8 mouse cellular contexts compared by ENCODE assay signal in the genomic region with DNA sequence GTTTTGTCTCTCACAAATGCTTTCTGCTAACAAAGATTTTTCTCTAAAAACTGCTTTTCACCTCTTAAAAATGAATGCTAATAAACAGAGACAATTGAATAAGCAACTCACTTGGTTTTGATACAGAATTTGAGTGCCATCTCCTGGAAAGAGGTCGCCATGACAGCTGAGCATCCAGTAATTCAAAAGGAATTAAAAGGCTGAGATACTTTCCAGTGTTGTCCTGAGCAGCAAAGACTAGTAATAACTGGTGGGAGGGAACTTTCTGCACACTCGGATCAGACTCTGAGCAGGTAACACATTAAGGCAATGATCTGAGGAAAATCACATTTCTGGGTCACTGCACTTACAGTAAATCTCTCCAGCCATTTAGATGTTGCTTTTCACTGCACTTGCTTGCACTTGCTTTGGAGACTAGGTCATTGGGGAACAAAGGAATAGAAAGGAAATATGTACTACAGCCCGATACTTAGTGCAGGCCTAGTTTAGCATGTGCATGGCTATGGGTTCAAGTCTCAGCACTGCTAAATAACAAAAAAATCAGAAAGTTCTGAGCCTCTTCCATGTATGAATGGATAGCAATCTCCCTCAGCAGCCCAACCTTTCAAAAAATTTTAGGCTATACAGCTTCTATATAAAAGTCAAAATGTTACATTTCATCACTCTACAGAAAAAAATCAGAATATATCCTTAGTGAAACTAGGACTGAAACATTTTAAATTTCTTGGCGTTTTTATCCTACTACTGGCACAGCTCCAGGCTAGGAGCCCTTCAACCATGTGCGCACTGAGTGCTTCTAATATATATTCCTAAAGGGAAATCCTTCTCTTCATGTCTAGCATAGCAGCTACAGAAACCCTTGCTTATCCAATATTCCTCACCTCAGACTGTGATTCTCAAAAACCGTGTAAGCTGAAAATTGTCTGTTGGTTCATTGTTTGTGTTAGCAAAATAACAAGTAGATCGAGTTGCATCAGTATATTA.
DNase-seq lines count a peak whose midpoint lies in the region; ATAC-seq and TF ChIP-seq lines count a peak whose summit lies in the region.

No protein-coding gene starts in this region.

- intact Hi-C loops in heart, adult 2 months (cut with DNase I): no loop called here

- no peak for TF ChIP-seq POLR2A in heart, adult 2 months (IDR thresholded peaks at IDR 0.05; ENCODE audit: insufficient read depth, low read depth, low read length)
- TF ChIP-seq POLR2A in thymus, adult 2 months (IDR thresholded peaks at IDR 0.05; ENCODE audit: control insufficient read depth, extremely low read depth, insufficient read depth, low read length, poor library complexity): no peak

- no peak for ATAC-seq in heart, embryonic 11.5 days (replicated peaks; ENCODE audit: insufficient number of reproducible peaks, low FRiP score, low TSS enrichment)
- ATAC-seq in hindbrain, embryonic 13.5 days (ENCODE audit: low FRiP score): peak; percentile 64

- no peak overlapping the region for H3K4me2 ChIP-seq in heart, embryonic 11.5 days
- H3K4me2 ChIP-seq in hindbrain, embryonic 13.5 days: no peak overlapping the region

- H3K4me3 ChIP-seq in heart, adult 2 months: no peak overlapping the region
- no peak overlapping the region for H3K4me3 ChIP-seq in heart, embryonic 11.5 days (ENCODE audit: low read depth, low read length)
- no peak overlapping the region for H3K4me3 ChIP-seq in hindbrain, embryonic 13.5 days
- H3K4me3 ChIP-seq in thymus, adult 2 months (ENCODE audit: control insufficient read depth, insufficient read depth, low read length): no peak overlapping the region

- TF ChIP-seq CTCF in heart, adult 2 months (IDR thresholded peaks at IDR 0.05): peak; percentile 31
- TF ChIP-seq CTCF in thymus, adult 2 months (IDR thresholded peaks at IDR 0.05; ENCODE audit: borderline replicate concordance, control insufficient read depth, extremely low read depth, insufficient read depth, low read length, poor library complexity): no peak

- no peak for TF ChIP-seq EP300 in heart, adult 2 months (IDR thresholded peaks at IDR 0.05; ENCODE audit: insufficient read depth, low read depth, low read length)

- H3K9ac ChIP-seq in heart, adult 2 months (ENCODE audit: low read depth, low read length): no peak overlapping the region
- H3K9ac ChIP-seq in heart, embryonic 11.5 days (ENCODE audit: low read depth, low read length): no peak overlapping the region
- no peak overlapping the region for H3K9ac ChIP-seq in hindbrain, embryonic 13.5 days

- no peak overlapping the region for H3K27ac ChIP-seq in heart, adult 2 months
- H3K27ac ChIP-seq in heart, embryonic 11.5 days (ENCODE audit: low read depth, low read length): no peak overlapping the region
- peak overlapping the region; percentile 67 for H3K27ac ChIP-seq in hindbrain, embryonic 13.5 days
- no peak overlapping the region for H3K27ac ChIP-seq in thymus, adult 2 months (ENCODE audit: control insufficient read depth, insufficient read depth, low read length)

- WGBS in heart, adult 2 months: 49% methylated on average over 7 of the region's 7 CpGs
- WGBS in heart, embryonic 11.5 days (ENCODE audit: insufficient replicate concordance): 55% methylated on average over 7 of the region's 7 CpGs
- WGBS in hindbrain, embryonic 13.5 days: 53% methylated on average over 7 of the region's 7 CpGs
- 67% methylated on average over 7 of the region's 7 CpGs for WGBS in thymus, adult 2 months

- no peaks in the 10 kb centered on the region for H3K36me3 ChIP-seq in heart, adult 2 months (ENCODE audit: control insufficient read depth, insufficient read depth, low read length)
- H3K36me3 ChIP-seq in heart, embryonic 11.5 days (ENCODE audit: control insufficient read depth, insufficient read depth, low read length): no peaks in the 10 kb centered on the region
- H3K36me3 ChIP-seq in hindbrain, embryonic 13.5 days: no peaks in the 10 kb centered on the region
- no peaks in the 10 kb centered on the region for H3K36me3 ChIP-seq in thymus, adult 2 months (ENCODE audit: control insufficient read depth, insufficient read depth, low read length)

- H3K27me3 ChIP-seq in heart, adult 2 months (ENCODE audit: control insufficient read depth, insufficient read depth, low read length): no peaks in the 10 kb centered on the region
- no peaks in the 10 kb centered on the region for H3K27me3 ChIP-seq in heart, embryonic 11.5 days (ENCODE audit: control insufficient read depth, insufficient read depth, low read length)
- no peaks in the 10 kb centered on the region for H3K27me3 ChIP-seq in hindbrain, embryonic 13.5 days
- no peaks in the 10 kb centered on the region for H3K27me3 ChIP-seq in thymus, adult 2 months (ENCODE audit: control insufficient read depth, insufficient read depth, low read length)

- H3K9me3 ChIP-seq in heart, embryonic 11.5 days (replicated peaks; ENCODE audit: control insufficient read depth, low read length): no peaks in the 10 kb centered on the region
- no peaks in the 10 kb centered on the region for H3K9me3 ChIP-seq in hindbrain, embryonic 13.5 days

- H3K4me1 ChIP-seq in heart, adult 2 months (ENCODE audit: control insufficient read depth, insufficient read depth, low read length): no peaks in the 10 kb centered on the region
- H3K4me1 ChIP-seq in heart, embryonic 11.5 days (ENCODE audit: control insufficient read depth, insufficient read depth, low read length): no peaks in the 10 kb centered on the region
- peaks cover 11% of the 10 kb centered on the region; the same call in 1 of the 2 replicates for H3K4me1 ChIP-seq in hindbrain, embryonic 13.5 days (replicated peaks)
- no peaks in the 10 kb centered on the region for H3K4me1 ChIP-seq in thymus, adult 2 months (replicated peaks; ENCODE audit: control insufficient read depth, insufficient read depth, low read length)

- H3K79me2 ChIP-seq in heart, adult 2 months (replicated peaks; ENCODE audit: control insufficient read depth, insufficient read depth, low read length): no peaks in the 10 kb centered on the region

- no peak for DNase-seq in heart, adult 2 months
- peak; percentile 36 to 58 for DNase-seq in cerebellum, postnatal 25 days
- peak; percentile 6 to 53 for DNase-seq in layer of hippocampus, postnatal 36 days
- peak; percentile 64 for DNase-seq in retina, postnatal 1 day
- DNase-seq in thymus, adult 2 months: no peak
- DNase-seq in ovary, postnatal 10 days (ENCODE audit: low spot score): no peak

Comparison
In these comparisons a context has a peak if more than half of its experiments do, and no peak if none do; other contexts are left out.
1. DNase-seq: peak in cerebellum, postnatal 25 days (2 of 2), layer of hippocampus, postnatal 36 days (2 of 2) and retina, postnatal 1 day (single experiment); none in heart, adult 2 months (0 of 2), thymus, adult 2 months (single experiment) and ovary, postnatal 10 days (single experiment).